Mouse (Mus musculus) olfactory bulb, adult 2 months (tissue): ENCODE data around the gene Vps16.

Experiments used
- CTCF ChIP-seq: fragments of 200-500 bp; IDR thresholded peaks from 2 replicates; pipeline ENCODE4 v1.5.1; 2012; ENCODE audit warnings: low read depth, mild to moderate bottlenecking, low read length, moderate library complexity; ENCODE audit not compliant: insufficient read depth
- POLR2A ChIP-seq: fragments of 200-500 bp; IDR thresholded peaks from 2 replicates; pipeline ENCODE4 v1.6.1; 2012; ENCODE audit warnings: mild to moderate bottlenecking, low read depth, low read length, moderate library complexity; ENCODE audit not compliant: insufficient read depth

DNA sequence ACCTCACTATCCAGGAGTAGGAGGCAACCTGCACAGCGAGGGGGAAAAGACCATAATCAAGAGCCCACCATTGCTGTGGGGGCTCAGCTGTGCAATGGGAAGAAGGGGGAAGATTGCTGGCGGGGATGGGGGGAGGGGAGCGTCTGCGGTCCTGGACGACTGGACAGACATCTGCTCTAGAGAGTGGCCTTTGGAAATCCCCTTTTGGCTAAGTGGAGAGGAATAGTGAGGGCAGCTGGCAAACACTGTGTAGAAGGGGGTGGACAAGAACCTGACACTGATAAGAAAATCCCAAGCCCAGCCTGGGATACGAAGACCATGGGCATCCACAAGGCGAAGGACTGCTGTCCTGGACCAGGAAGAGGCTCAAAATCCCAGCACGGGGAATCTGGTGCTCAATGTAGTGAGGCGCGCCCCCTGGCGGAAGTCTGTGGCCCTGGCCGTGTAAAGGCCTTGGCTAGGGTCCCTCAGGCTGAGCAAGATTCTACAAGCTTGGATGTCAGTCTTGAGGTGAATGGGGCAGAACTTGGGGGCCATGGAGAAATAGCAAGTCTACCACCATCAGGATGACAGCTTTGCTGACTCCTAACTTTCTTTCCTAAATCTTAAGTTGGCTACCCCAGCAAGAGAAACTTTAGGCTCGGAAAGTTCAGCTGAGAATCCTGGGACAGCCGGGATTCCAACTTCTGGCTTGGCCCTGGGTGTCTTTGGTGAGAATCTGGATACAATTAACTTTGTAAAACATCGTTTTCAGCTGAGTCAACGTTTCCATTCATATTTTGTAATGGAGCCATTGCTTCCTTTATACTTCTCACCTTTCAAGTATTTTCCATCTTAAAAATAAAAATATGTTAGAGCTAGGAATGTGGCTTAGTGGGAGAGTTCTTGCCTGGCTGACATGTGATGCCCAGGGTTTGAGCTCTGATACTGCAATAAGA, 12.3 kb upstream of the Vps16 start:
- TF ChIP-seq POLR2A (no peak), CTCF (peak; percentile 92)
